Mouse (Mus musculus): Measurements from ENCODE around the gene Erc2.

Gene Erc2

DNA sequence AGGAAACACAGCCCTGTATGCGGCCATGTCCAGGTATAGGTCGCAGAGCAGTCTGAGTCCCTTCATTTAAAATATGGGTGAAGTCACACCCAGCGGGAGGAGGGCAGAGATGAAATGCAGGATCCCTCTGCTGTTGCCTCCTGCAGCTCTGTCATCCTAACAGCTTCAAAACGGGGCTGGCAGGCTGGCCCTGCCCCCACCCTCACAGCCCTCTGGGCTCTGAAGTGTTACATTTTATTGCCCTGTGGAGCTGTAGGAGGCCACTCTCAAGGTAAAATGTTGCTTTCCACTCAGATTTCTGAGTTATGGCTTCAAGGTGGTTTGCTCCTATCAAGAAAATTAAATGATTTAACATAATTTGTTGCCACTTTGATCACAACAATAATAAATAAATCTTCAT, 847.5 kb downstream of the Erc2 start:
- DNase-seq, result no peak

DNA sequence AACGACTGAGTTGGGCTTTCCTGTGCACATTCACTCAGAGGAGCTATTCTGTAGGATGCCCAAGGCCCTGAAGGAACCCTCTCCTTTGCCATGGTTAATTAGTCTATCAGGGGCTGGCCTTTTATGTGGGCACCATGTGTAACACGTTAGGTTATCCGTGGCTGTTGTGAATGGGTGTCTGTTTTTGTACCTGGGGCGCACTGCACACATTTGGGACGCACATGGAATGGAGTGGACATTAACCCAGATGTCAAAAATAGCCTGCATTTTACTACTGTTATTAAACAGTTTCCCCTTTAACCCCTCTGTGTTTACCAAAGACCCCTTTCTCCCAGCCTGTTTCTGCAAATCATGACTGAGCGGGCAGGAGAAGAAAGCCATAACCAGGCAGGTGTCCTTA, 848.0 kb downstream of the Erc2 start:
- DNase-seq, result no peak

DNA sequence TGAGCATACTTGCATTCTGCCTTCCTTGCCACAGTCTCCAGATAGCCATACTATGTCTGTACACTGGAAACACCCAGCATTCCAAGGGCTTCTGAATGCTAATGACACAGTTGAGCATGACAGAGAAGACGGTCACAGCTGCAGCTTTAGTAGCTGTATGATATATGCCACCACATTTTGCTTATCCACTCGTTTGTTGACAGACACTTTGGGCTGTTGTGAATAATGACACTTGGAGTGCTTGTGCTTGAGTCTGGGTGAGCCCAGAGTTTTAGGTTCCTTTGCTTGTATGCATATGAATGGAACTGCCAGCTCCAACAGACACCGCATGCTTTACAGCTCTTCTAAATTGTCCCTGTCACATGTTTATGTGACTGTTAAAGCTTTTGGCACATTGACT, 852.8 kb downstream of the Erc2 start:
- DNase-seq, result no peak

DNA sequence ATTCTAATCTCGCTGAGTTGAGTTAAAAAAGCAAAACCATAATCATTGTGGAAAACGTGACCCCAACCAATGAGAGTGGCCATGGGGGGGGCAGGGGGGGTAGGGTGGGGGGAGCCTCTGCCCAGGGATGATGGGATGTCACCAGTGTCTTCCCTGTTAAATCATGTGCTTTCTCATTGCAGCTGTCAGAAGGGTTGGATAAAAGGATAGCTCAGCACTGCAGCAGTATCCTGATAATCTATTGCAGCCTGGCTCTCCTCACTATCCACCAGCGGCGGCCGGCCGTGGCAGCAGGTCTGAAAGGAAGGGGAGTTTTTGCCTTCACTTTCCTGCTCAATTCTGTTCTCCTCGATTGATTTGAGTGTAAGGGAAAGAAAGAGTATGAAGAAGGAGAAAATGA, 853.2 kb downstream of the Erc2 start:
- DNase-seq, result no peak

DNA sequence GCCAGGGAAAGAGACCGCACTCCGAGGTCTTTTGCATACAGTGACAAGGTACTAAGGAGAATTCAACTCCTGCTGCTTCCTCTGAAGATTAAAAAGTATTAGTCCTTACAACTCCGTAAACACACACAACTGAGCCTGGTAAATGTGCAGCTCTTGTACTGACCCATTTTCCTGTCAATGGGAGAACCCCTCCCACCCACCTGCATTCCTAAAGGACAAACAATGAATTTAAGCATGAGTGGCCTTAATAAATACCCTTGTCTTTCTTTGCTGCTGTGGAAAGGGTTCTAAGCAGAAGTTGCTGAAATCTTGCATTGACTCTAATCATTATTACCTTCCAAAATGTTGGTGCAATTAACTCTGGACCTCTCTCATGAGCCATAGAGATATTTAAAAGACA, 854.5 kb downstream of the Erc2 start:
- DNase-seq, result no peak

DNA sequence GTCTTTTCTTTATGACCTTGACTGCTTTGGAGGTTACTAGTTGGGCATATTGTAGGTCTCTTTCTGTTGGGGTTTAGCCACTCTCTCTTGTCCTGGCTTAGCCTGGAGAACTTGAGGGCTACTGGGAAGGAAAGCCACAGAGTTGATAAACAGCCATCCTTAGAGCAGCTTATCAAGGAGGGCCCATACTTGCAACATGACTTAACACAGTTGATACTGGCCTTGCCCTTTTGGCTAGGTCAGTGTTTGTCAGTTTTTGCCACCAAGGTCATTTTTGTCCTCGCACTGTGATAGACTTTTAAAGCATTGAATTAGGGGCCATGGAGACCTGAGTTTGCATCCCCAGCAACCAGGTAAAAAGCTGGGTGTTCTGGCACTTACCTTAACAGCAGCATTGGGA, 858.6 kb downstream of the Erc2 start:
- no peak for DNase-seq

DNA sequence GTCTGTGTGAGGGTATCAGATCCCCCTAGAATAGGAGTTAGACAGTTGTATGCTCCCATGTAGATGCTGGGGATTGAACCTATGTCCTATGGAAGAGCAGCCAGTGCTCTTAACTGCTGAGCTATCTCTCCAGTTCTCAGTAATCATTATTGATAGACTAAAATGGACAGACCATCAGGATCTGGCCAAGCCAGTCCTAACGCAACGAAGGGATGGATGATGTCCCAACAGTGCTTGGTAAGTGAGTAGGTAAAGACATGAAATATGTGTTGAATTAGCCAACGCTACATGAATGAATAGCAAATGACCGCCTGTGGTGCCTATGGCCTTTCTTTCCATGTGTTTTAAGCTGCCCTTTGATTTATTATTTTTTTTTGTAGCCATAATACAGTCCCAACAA, 871.6 kb downstream of the Erc2 start:
- no peak for DNase-seq

DNA sequence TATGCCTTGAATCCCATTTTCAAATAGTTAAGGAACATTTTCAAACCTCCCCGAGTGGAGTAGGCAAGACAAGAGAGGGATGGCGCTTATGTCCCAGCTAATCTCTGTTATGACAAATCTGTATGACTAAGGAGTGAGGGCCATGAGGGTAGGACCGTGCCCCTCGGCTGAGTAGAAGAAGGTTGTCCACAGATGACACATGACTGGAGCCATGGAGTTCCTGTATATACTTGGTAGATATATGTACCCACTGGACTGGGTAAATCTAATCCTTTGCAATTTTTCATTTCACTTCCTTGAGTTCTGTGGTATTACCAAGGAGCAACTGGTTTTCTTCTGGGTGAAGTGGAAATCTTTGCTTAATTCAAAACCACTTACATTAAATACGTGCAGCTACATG, 872.0 kb downstream of the Erc2 start:
- DNase-seq, result no peak

DNA sequence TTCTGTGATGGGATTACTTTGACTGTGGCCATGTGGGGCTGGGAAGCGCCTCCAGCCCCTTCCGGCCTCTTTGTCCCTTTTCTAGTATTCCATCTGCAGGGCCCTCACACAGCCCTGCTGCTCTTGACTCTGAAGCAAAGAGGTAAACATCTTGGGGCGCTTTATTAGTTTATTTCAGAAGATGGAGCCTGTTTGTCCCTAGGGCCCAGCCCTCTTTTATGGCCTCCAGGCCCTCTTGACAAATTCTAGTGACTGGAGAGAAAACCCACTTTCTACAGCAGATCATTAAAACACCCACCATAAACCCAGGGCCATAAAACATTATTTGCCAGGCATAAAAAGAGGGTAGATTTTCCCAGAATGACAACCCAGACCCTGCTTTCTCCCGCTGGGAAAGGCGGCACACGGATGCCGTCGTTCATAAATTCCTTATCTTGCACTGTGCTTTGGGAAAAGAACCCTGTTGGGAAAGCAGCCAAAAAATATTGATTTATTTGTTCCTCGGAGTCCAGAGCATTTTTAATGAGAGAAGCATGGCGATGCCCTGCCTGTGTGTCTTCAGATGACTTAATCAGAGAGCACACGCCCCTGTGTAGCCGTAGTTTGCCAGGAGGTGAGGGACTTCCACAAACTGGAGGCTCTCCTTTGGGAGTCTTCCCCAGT, 879.1 kb downstream of the Erc2 start:
- DNase-seq, result no peak

DNA sequence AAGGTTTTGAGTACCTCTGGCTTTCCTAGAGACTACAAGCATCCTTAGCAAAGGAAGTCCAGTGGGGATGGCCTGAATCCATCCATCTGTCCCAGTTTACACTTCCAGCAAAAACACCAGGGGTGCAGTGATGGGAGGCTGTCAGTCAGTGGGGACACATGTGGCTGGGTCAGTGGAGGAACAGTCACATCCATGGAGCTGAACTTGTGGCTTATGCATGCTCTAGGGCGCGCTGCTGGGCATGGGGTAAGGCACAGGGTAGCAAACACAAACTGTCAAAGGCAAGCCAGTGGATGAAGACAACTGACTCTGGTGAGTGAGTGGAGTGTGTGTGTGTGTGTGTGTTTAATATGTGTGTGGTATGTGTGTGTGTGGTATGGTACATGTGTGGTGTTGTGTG, 881.0 kb downstream of the Erc2 start:
- no peak for DNase-seq

DNA sequence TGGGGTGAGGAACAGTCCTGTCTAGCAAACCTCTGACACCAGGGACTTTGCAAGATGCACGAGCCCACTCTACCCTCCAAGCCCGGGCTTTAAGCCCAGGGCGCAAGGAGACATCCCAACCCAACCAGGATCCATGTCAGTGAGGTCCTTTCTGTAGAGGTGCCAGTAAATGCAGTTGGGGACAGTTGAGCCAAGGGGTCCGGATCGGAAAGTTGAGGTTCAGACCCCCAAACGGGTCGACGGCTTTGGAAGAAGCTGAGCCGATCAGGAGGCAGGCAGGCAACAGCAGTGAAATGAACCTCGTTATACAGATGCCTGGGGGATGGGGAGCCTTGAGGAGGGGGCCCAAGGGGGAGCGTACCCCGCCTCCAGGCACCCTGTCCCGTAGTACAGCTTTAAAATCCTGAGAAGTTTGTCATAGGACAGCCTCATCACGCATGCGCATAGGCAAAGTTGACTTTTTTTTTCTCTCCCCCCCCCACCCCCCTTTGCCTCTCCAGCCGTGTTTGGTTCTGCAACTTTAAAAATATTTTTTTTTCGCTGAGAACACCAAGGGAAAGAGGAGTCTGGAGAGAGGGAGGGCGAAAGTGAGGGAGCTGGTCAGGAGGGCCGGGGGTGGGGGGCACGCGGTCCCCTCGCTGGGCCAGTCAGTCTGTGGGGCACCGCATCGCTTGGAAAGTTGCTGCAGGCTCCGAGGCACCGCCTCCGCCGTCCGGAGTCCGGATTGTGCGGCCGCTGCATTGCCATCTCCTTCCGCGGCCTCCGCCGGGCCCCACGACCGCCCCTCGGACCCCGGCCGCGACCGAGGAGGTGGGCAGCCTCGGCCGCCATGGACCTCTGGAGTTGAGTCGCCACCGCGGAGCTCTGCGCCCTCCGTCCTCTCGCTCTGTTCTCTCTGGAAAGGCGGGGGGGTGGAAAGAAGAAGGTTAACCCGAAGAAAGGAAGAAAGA, 882.1 kb downstream of the Erc2 start, which contains the start of gene Wnt5a:
Wnt5a (plus strand) TSS at position 650 of the 950 bp plus-strand sequence.
- no peak for DNase-seq

DNA sequence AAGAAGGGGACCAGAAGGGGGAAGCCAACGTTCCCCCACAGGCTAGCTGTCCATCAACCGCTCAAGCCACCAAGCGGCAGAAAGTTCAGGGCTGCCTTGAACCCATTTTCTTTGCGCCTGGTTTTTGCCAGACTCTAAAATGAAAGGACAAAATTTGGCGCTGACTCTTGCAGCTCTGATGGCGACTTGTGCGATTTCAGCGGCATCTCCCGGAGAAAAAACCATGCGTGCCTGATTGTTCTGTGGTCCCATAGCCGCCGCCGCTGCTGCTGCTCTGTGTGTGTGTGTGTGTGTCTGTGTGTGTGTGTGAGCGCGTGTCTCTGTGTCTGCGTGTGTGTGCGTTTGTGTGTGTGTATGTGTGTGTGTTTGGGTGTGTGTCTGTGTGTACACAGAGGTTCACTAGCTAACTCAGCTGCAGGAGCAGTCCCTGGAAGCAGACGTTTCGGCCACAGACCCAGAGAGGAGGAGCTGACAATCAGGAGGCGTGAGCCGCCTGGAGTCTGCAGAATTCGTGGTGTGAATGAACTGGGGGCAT, 882.9 kb downstream of the Erc2 start:
- DNase-seq, result no peak

DNA sequence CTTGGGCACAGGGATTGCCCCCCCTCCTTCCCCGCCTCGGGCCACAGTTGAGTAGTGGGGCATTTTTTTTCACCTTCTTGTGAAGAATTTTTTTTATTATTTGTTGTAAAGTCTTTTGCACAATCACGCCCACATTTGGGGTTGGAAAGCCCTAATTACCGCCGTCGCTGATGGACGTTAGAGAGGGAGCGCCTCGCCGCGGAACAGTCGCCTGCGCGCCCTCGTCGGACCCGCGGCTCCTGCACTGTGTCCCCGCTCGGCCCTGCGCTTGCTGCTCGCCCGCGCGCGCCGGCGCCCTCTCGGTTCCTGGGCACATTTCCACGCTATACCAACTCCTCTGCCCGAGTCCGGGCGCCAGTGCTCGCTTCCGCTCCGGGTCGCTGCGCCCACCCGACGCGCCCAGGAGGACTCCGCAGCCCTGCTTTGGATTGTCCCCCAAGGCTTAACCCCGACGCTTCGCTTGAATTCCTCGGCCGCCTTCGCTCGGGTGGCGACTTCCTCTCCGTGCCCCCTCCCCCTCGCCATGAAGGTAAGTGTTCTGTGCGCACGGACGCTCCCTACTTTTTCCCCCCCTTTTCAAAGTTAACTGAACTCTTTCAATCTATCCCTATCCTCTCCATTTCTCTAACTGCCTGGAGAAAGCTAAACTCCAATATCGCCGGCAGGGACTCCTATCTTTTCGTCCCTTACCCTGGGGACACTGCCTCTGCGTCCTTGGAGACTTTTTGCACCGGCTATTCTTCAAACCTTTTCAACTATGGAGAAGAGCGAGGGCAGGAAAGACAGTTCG, 883.6 kb downstream of the Erc2 start:
- DNase-seq, result peak; percentile 32

DNA sequence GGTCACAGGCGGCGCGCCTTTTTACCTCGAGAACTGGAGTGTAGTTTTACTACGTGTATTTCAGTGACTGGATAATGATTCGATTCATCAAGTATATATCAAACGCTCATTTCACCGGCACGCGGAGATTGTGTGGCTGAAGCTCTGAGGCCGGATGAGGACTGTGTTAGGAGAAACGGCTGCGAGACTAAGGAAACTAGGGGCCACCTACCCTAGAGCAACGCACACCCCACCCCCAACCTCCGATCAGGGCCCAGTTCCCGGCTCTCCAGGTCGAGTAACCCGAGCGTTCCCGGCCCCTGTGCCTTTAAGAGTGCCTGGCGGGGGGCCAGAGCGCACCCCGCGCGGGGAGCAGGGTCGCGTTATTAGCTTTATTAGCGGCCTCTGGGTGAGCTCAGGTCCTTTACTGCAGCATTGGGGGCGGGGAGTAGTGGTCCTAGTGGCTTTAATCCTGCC, 884.2 kb downstream of the Erc2 start:
- no peak for DNase-seq

DNA sequence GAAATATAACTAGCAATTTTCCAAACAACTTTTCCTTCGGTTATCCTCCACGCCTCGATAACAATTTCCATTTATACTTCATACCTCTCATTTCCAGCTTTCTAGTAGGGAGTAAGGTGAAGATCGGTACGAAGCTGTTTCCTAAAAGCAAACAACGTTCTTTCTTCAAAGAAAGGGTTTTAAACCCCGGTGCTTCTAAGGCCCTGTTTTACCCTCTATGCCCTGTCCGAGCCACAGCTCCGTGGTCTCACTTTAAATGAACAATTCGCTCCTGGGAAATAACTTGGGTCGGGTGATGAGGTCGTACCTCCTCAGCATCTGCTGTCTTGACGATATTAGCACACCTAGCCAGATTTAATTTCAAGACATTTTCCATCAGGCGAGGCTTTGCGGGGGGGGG, 884.8 kb downstream of the Erc2 start:
- no peak for DNase-seq

DNA sequence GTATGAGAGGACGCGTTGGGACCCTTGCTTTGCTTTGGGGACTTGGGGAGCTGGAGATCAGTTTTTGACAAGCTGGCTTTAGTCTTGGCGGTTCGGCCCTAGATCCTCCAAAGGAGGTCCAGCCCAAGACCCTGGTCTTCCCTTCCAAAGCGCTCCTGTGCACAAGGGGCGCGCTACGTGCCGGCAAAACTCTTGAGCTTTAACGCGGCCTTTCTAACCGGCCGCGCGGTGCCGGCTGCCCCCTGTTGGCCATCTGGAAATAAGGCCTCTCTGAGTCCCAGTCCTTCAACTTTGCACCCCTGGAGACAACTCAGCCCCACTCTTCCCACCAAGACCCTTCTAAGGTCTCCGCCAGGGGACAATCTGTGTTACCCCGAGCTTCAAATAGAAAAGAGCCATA, 885.2 kb downstream of the Erc2 start:
- DNase-seq, result peak; percentile 62

DNA sequence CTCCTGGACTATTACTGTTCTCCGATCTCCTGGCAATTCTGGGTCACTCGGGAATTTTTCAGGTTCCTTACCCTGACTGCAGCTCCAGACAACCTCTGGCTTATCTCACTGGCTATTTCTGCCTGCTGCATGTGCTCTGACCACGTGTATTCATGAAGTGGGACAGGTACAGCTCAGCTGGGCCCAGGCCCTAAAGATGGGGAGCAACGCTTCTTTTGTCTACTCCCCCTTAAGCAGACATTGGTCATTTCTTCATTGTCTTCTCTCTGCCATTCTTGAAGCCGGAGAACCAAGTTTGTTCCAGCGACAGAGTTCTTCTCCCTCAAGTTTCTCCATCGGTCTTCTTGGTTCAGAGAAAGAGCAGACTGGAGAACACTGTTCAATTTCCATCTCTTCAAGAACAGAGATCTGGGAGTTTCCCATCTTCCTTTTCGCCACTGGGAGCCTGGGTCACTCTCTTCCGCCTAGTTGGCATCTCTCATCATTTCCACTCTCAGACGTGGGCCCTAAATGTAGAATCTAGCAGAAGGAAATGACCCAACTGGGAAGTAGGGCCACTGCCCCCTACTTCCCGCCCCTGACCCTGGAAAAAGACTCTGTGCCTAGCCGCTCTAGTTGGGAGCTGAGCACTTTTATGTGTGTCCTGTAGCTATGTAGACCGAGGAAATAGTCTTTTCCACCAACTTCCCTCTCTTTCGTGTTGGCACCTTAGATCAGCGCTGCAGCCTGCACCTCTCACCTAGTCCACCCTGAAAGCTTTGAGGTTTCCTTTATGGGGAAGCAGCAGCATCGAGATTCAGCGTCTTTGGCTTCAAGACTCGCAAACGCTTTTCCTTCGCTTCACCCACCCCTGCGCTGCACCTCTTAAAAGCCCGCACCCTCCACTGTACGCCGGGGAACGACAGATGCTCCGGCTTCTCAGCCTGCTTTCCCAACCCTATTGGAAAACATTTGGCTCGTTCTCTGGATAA, 886.3 kb downstream of the Erc2 start:
- no peak for DNase-seq

DNA sequence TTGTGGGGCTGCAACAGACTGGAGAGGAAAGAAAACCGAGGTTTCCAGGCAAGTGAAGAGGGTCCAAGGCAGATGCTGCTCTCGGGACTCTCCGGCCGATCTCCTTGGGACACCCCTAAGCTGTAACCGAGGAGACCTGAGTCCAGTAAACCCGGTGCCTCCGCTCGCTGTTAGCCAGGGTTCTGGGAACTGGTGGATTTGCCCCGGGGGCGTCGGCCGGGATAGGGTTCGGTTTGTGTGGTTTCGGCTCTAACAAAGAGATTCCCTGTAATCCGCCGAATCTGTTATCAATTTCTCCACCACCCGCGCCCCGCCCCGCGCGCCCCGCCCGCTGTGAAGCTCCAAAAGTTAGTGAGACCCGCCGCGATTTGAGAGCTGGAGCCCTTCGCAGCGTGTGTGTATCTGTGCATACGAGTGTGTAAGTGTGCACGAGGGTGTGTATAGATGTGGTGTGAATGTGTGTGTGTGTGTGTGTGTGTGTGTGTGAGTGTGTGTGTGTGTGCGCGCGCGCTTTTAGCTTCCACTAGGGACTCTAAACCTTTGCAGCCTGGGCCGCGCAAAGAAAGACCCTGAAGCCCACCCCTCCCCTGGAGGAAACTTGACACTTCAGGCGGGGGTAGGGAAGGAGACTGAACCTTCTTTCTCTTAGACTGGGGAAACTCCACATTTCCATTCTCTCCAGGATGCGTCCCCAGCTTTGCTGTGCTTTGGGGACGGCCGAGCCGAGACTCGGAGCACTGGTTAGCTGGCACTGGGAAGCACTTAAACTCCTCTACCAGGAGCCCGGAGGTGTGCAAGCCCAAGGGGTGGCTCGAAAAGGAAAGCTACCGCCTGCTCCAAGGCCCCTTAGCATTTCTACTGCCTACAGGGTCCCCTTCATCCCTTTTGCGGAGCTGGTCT, 887.5 kb downstream of the Erc2 start:
- no peak for DNase-seq

DNA sequence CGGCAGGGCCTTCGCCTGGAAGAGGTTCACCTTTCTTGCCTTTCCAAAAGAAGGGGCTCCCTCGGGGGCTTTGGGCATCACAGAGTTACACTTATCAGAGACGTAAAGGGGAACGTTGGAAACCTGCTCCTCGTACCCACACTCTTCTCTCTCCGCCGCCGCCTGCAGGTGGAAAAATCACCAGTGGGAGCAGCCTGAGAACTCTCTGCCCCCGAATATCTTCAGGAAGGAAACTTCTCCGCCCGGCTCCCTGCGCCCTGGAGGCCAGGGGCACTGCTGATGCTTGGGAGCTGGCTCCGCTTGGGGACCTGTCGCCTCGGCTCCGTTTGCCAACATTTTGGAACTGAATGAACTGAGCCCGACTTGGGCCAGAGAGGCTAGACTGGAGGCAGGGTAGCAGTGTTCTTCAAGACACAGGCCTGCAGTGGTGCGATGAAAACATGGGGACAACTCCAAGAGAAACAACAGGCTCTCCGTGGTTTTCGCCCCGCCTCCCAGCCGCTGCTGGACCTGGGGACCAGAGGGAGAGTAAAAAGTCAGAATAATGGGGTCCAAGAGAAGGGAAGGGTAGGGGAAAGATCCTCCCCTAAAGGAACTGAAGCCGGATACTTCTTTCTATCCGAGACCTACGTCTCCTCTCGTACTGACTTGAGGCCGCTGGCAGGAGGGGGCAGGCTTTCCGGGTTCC, 888.3 kb downstream of the Erc2 start:
- peak; percentile 33 for DNase-seq

DNA sequence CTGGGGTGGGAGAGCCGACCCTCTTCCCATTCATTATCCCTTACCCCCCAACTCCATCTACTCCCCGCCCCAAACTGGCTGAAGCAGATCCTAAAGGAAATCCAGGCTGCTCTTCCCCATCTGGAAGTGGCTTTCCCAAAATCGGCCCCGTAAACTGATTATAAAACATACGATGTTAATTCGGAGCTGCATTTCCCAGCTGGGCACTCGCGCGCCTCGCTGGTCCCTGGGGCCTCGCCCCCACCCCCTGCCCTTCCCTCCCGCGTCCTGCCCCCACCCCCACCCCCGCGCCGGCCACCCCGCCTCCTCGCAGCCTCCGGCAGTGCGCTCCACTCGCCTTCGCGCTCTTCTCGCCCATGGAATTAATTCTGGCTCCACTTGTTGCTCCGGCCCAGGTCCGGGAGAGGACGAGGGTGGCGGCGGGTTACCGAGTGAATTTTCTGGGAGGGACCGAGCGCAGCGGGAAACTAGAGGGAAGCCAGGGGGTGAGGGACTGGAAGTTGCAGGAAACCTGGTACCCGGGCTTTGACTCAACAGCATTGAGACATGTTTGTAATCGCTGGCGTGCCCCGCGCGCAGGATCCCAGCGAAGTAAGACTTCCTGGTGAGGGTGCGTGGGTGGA, 888.9 kb downstream of the Erc2 start:
- DNase-seq, result no peak

Data from right cerebral cortex, adult 18-20 months (tissue).